Mouse (Mus musculus): ENCODE measurements around the gene Olfr1367.
"Not testable (repeated sequence)": the region's sequence is repeated elsewhere in the genome, so short reads cannot be mapped to it uniquely, and the experiment has no call there.

Gene Olfr1367

DNA sequence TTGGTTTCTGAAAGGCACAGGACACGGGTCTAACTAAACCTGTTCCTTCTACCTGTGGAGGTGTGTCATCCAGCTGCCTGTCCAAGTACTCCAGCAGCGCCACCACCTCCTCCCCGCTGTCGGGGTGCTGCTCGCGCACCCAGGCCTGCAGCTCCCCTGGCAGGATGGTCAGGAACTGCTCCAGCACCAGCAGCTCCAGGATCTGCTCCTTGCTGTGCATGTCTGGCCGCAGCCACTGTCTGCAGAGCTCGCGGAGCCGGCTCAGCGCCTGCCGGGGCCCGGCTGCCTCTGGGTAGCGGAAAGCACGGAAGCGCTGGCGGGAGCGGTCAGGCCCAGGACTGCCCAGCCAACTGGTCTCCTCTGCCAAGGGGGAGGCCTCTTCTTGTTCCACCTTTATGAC, 49.3 kb downstream of the Olfr1367 start:
- DNase-seq (ENCODE audit: low spot score) = not testable (repeated sequence)

- no peak for DNase-seq (ENCODE audit: low spot score)
These were observed 50.8 kb downstream of the Olfr1367 start for GRCm38 (mm10) chr13:21397486-21397885.

All from ovary, adult 18-20 months (tissue).